Mouse (Mus musculus): Measurements from ENCODE around the gene Rrp1.
A peak's percentile ranks its signal among the peaks of the same experiment; 100 is the strongest.

The Rrp1 gene

GRCm38 (mm10) chr10:78350796-78351556 is 61.9 kb downstream of the Rrp1 start:
- peak in 1 of 2 experiments; percentile 64 for DNase-seq (ENCODE audit: inconsistent age in 2 of 2, low spot score in 1 of 2)
